Mouse (Mus musculus) bone marrow macrophage, adult 2 months (primary cell): ENCODE measurements around the gene Htra1. TPM values are rescaled to one million over a fixed set of nuclear protein-coding genes. Genes with fewer than 3 reads are reported as not detected.

Source experiments
- H3K27ac ChIP-seq: 2 replicates; pipeline ENCODE4 v1.5.1; 2012; ENCODE audit warnings: low read depth, low read length; ENCODE audit not compliant: insufficient read depth
- H3K4me1 ChIP-seq: 2 replicates; pipeline ENCODE4 v1.6.1; 2012; ENCODE audit warnings: low read length; ENCODE audit not compliant: control insufficient read depth, insufficient read depth
- H3K4me3 ChIP-seq: 2 replicates; pipeline ENCODE4 v1.5.1; 2012; ENCODE audit warnings: mild to moderate bottlenecking, low read length, moderate library complexity; ENCODE audit not compliant: insufficient read depth
- CTCF ChIP-seq: IDR thresholded peaks from 2 replicates; pipeline ENCODE4 v1.5.1; 2012; ENCODE audit warnings: low read depth, mild to moderate bottlenecking, low read length, moderate library complexity
- POLR2A ChIP-seq: IDR thresholded peaks from 2 replicates; pipeline ENCODE4 v1.6.1; 2012; ENCODE audit warnings: mild to moderate bottlenecking, low read depth, low read length, borderline replicate concordance
- polyA plus RNA-seq: library from polyadenylated mRNA; stranded (reverse); fragments of >200 nt; gene quantifications from 2 replicates; pipeline ENCODE4 v1.2.4, GENCODE M21; 2012; ENCODE audit not compliant: missing spikeins, insufficient read depth, insufficient read length

Gene Htra1
- polyA plus RNA-seq, 1 experiment, result 1.5 TPM

DNA sequence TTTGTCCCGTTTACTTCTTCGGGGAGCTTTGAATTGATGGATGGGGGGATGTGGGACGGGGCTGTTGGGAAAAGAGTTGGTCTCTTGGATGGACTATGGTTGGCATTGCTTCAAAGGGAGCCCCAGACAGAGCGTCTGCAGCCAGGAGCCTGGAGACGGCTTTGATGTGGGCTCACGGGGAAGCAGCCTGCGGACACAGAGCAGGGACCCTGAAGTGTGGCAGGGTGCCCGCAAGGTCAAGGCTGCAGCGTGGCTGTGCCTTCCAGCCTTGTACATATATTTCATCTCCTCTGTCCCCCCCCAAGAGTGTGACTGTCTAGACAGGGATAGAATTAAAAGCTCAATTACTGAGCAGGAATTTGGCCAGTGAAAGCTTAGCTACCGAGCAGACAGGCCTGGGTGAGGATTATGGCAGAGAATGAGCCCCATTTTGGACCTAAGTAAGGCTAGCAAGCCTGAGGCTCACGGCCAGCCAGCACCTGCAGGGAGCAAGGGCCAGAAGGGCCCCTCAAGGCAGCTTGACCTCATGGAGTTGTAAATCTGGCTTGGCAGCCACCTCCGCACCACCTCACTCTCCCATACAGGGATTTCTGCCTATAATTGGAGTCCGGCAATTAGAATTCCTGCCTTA lies 40.5 kb downstream of the Htra1 start:
- Histone ChIP-seq H3K27ac (no peak overlapping the region), H3K4me3 (no peak overlapping the region), H3K4me1 (peaks cover 5% of the 10 kb centered on the region)
- TF ChIP-seq CTCF (no peak), POLR2A (no peak)

DNA sequence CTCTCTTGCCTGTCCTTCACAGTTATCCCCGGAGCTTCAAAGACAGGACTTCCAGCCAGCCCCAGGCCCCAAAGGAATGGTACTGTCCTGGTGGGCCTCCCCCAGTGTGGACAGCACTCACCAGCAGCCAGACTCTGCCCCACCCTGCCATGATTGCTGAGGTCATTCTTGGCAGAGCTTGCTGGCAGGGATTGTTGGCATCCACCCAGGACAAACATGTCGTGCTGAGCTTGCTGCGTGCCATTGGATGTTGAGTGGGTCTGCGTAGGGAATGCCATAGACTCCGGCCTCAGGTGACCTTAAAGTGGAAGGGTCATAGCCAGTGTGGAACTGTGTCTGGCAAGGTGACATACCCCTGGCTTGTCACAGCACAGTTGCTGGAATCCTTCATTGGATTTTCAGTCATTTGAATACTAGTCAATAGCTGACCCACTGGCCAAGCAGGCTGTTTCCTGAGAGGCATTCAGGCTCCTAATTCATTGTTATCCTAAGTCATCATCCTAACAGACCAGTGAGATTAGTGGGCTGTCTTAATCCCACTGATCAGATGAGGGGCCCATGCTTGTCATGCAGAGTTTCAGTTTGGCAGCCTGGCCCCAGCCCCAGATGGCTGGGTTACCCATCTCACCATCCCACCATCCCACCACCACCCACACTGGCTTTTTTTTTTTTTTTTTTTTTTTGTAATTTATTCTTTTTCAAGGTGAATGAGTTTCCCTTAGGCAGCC lies 42.0 kb downstream of the Htra1 start:
- no peak overlapping the region for H3K27ac ChIP-seq
- H3K4me3 ChIP-seq, result no peak overlapping the region
- TF ChIP-seq POLR2A (no peak), CTCF (no peak)
- H3K4me1 ChIP-seq, result peaks cover 5% of the 10 kb centered on the region

DNA sequence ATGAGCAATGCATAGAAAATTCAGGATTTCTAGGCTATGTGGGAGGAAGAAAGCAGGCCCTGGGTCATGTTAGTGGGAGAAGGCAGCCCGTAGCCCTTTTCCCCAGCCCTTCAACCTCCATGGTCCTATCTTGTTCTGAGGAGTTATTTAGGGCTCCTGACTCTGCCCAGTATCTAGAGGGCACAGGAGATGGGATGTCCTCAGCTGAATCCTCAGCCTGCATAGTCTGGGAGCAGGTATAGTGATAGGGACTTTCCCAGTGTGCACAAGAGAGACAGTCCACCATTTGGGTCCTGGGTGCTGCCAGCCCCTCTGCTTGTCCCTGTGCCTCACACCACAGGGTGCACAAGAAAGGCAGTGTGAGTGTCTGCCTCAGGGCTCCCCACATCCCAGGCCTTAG lies 42.6 kb downstream of the Htra1 start:
- TF ChIP-seq CTCF (no peak), POLR2A (no peak)
- no peak overlapping the region for H3K27ac ChIP-seq
- H3K4me3 ChIP-seq, result no peak overlapping the region
- H3K4me1 ChIP-seq, result peaks cover 5% of the 10 kb centered on the region

DNA sequence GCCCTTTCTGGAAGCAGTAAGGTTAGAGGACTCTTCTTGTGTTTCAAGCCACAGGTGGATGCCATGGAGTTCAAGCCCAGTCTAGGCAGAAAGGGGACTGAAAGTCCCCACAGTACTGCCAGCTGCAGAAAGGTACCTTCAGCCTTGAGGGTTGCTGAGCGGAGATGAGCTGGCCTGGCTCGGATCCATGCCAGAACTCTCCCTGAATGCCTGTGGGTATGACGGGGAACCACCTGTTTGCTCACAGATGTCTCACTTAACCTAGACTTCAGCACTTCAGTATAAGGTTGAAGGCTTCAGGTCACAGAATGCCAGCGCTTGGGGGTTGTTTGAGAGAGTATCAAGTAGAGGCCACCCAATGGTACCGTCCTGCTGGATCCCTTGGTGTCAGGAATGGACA lies 44.2 kb downstream of the Htra1 start:
- Histone ChIP-seq H3K4me3 (no peak overlapping the region), H3K4me1 (peaks cover 5% of the 10 kb centered on the region), H3K27ac (no peak overlapping the region)
- no peak for TF ChIP-seq POLR2A
- no peak for TF ChIP-seq CTCF

DNA sequence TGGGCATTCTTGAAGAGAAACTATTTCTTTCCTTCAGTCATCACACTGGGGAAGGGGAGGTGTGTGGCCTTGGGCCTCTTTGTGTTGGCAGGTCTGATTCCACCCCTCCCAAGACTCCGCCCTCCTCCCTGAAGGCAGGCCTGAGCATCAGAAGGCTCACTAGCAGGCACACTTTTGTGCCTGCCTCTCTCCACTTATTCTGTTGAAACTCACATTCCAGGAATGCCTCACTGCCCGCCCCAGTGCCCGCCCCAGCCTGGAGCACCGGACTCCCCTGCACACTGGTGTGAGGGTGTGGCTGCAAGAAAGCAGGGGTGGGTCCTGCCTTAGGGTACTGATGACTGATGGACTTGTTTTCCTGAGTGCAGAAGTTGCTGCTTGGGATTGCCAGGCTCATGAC lies 46.5 kb downstream of the Htra1 start:
- H3K4me1 ChIP-seq, result peaks cover 5% of the 10 kb centered on the region

DNA sequence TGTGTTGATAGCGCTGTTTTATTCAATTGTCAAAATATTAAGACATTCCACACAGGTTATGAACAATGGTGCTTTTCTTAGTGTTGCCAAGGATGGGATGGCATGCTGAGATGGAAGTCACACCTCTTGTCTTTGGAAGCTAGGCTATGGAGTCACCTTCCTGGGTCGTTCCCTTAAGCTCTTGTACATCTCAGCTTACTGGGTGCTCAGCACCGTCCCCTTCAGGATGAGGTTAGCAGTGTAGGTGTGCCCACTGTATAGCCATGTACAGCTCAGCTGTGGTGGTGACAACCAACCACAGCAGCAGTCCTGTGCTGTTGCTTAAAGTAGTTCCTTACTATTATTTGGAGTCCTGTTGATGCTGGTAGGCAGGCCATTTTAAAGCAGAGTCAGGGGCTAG lies 47.0 kb downstream of the Htra1 start:
- TF ChIP-seq CTCF, result no peak
- no peak for TF ChIP-seq POLR2A
- H3K4me1 ChIP-seq, result peaks cover 2% of the 10 kb centered on the region
- no peak overlapping the region for H3K4me3 ChIP-seq
- no peak overlapping the region for H3K27ac ChIP-seq

More for the DNA sequence above, 46.5 kb downstream of the Htra1 start:
- Histone ChIP-seq H3K4me3 (no peak overlapping the region), H3K27ac (no peak overlapping the region)
- TF ChIP-seq CTCF, result no peak
- TF ChIP-seq POLR2A, result no peak

DNA sequence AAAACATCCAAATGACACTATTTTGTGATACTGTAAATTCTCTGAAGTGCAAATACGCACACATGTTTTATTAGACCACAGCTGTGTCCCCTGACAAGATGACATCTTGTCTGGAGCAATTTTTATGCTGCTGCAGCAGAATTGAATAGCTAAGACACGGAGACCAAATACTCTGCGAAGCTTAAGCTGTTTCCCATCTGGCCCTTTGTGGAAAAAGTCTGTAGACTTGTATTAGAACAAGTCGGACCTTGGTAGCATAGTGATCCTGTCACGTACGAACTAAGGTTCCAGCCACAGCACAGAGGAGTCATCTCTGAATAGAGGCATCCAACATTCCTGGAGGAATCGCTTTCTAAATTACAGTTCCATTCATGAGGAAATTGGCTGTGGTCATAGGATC lies 48.4 kb downstream of the Htra1 start:
- H3K4me3 ChIP-seq, result no peak overlapping the region
- H3K27ac ChIP-seq, result no peak overlapping the region
- no peak for TF ChIP-seq POLR2A
- no peak for TF ChIP-seq CTCF
- H3K4me1 ChIP-seq, result no peaks in the 10 kb centered on the region

DNA sequence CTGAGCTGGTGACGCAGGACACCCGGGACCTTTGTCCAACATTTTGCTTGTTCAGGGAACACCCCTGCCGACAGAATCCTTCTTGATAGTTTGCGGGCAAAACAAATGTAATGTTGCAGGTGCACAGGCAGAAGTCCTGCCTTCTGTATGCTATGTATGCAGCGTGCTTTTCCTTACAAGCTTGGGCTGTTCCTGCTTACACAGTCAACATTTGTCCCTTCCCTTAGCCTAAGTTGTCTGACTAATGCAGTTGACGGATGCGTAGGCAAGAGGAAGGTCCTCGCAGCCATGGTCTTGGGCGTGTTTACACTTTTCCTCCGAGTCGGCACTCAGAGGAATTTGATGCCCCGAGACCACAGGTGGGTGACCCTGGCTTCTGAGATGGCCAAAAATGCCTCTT lies 49.3 kb downstream of the Htra1 start:
- Histone ChIP-seq H3K4me3 (no peak overlapping the region), H3K4me1 (no peaks in the 10 kb centered on the region), H3K27ac (no peak overlapping the region)
- TF ChIP-seq CTCF (no peak), POLR2A (no peak)

DNA sequence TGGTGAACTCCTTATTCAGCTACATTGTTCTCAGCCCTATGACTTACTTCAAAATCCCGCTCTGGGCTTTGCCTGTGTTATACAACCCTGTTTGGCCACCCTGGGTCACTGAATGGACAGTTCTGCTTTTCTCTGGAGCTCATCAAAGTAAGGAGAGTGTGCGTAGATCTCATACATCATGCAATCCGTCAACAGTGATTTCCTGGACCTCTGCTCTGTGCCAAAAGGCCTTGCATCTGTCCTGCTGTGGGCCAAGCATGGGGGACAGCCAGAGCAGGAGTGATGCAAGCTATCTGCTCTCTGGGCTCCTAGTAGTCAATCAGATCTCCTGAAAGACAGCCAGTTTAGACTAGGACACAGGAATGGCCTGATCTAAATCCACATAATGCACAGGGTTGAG lies 49.8 kb downstream of the Htra1 start:
- TF ChIP-seq POLR2A (no peak), CTCF (no peak)

DNA sequence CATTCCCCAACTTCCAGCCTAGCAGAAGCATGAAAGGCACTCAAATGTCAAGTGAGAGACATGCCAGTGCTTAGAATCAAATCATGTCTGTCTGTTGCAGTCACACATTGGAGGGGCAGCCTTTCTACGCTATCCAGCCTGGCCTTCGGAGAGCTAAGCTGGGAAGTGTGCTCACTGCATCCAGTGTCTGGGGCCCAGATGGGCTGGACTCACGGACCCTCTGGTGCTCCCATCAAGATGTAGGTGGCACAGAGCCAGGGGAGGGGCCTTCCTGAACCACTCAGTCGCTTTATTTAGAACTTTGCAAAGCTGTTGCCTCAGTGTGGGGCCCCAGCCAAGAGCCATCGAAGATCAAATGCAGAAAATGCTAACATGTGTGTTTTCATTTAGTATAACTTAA lies 52.2 kb downstream of the Htra1 start:
- no peak for TF ChIP-seq CTCF
- no peak for TF ChIP-seq POLR2A
- Histone ChIP-seq H3K27ac (no peak overlapping the region), H3K4me1 (no peaks in the 10 kb centered on the region), H3K4me3 (no peak overlapping the region)

More for the DNA sequence above, 49.8 kb downstream of the Htra1 start:
- H3K4me3 ChIP-seq, result no peak overlapping the region
- H3K27ac ChIP-seq, result no peak overlapping the region
- no peaks in the 10 kb centered on the region for H3K4me1 ChIP-seq
